Mouse (Mus musculus): ENCODE measurements at regions not wholly inside any gene's neighbourhood (a gene's known extent, or its start where the extent isn't known, plus 50 kb on each side); places are given as distances from the start of the nearest gene placed in this dataset.

DNA sequence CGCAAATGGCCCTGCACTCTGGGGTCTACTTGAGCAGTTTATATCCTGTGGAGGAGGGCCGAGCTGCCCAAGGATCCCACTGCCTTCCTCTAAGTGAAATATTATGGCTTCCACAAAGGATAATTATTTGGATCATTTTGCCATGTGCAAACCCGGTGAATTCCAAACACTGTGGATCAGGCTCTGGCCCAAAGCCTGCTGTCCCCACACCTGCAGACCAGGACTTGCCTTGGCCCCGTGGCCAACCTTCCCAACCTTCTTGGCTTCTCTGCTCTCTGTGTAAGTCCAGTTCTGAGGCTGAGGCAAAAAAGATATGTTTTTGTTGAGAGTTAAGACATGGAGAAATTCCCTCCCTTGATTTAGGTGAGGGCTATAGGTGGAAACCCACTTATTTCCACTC lies 234.0 kb downstream of the Snx10 start:
- TF ChIP-seq CTCF (conservative IDR thresholded peaks at IDR 0.05; ENCODE audit: low read length), result no peak
- TF ChIP-seq POU5F1 (IDR thresholded peaks at IDR 0.05; ENCODE audit: borderline replicate concordance, low read length), result no peak
- TF ChIP-seq NANOG (IDR thresholded peaks at IDR 0.05; ENCODE audit: borderline replicate concordance, low read length), result no peak

Measured in E14TG2a.4 (cell line).